Mouse (Mus musculus) kidney, postnatal 10 days (tissue): ENCODE data around the gene Arhgap1.
"Not testable (repeated sequence)": the region's sequence is repeated elsewhere in the genome, so short reads cannot be mapped to it uniquely, and the experiment has no call there.

ENCODE experiments used
- DNase-seq: peaks from one replicate; pipeline ENCODE4 v3.0.0; 2021; ENCODE audit warnings: mixed read lengths

Gene Arhgap1

DNA sequence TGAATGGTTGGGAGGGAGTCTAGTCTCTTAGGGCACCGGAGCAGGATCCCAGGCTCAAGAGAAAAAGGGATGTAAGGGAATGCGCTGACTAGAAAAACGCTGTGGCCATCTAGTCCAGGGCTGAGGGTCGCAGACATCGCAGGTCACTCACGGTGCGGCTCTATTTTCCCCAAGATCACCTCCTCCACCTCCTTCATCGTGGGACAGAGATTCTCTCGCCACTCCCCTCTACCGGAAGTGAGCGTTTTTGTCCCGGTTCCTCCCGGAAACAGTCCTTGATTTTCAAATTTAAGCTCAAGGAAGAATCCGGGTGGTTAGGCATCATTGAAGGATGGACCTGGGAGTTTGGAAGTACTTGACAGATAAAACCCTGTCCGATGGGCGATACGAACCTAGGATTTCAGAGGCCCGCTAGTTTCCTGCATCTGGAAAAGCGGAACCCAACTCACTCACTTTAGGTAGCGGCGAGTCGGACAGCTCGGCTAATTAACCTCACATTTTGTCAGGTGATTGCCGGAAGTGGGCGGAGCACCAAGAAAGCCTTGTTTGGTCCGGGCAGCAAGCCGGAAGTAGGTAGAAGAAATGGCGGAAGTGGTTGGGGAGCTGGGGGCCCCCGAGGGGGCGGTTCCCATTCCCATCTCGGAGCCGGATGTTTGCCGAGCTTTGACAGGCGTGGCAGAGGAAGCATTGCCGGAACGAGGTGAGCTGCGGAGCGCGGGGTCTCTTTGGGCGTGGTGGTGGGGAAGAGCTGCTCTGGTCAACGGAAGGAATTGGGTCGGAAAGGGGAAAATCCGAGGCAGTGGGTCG, at the start of gene Arhgap1, which contains the start of gene Zfp408:
TSS of gene Arhgap1 (plus strand) at position 308 of the 807 bp plus-strand sequence.
TSS of gene Zfp408 (minus strand) at position 239 of the 807 bp plus-strand sequence.
- peak; percentile 98 for DNase-seq

DNA sequence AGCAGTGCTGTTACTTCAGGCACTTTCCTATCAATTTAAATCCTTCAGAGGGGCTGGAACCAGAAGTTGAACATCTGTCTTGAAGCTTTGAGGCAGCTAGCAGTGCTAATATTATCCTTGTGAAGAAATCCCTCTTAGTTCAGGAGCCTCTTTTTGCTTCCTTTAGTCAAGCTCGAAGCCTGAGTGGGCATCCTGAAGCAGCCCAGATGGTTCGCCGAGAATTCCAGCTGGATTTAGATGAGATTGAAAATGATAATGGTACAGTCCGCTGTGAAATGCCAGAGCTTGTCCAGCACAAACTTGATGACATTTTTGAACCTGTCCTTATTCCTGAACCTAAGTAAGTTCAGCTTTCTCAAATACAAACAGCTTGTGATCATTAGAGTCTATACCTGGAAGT, 49.2 kb upstream of the Arhgap1 start:
- no peak for DNase-seq

GRCm38 (mm10) chr2:91602389-91602788, 47.3 kb upstream of the Arhgap1 start:
- no peak for DNase-seq

DNA sequence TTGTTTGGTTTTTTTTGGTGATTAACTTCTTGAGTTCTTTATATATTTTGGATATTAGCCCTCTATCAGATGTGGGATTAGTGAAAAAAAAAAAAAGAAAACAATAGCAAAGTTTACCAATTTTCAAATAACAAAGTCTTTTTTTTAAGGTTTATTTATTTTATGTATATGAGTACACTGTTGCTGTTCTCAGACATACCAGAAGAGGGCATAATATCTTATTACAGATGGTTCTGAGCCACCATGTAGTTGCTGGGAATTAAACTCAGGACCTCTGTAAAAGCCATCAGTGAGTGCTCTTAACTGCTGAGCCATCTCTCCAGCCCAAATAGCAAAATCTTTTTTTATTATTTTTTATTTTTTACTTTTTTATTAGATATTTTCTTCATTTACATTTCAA, 40.3 kb upstream of the Arhgap1 start:
- DNase-seq, result not testable (repeated sequence)

DNA sequence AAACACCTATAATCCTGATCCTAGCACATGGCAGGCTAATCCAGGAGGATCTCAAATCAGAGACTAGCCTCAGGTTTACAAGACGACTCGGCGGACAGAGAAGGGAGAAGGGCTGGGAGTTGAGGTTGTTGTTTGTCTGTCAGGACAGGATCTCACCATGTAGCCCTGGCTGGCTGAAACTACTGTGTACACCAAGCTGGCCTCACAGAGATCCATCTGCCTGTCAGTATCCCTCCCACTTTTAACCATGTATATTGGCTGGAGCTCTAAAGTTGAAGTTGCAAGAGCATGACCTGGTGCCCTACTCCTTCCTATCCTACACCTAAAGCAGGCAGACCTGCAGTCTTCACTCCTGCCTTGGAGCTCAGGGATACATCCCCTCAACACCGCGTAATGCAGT, 27.3 kb upstream of the Arhgap1 start:
- DNase-seq, result no peak

DNA sequence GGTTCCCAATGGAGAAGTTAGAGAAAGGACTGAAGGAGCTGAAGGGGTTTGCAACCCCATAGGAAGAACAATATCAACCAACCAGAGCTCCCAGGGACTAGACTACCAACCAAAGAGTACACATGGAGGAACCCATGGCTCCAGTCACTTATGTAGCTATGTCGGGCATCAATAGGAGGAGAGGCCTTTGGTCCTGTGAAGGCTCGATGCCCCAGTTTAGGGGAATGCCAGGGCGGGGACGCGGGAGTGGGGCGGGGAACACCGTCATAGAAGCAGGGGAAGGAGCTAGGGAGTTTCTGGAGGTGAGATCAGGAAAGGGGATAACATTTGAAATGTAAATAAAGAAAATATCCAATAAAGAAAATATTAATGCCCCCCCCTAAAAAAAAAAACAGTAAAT, 26.3 kb upstream of the Arhgap1 start:
- not testable (repeated sequence) for DNase-seq

- no peak for DNase-seq
These were observed 22.2 kb upstream of the Arhgap1 start for GRCm38 (mm10) chr2:91627486-91627885.

- DNase-seq, result no peak
These were observed 21.5 kb upstream of the Arhgap1 start for GRCm38 (mm10) chr2:91628171-91628570.

DNA sequence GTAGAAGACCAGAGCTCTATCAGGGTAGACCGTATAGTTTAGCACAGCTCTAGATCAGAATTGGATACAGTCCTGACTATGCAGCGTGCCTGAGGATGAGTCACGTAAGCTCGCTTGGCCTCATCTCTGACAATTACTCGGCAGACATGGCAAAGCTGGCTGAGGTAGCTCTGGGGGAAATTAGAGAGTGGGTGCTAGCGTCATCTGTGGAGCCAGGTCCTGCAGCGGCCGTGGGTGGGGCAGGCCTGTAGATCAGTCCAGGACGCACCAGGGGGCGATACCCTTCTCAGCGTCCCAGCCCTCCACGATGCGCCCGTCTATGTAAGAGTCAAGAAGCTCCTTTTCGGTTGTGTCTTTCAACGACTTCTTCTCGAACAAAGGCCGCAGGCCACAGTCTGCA, 20.0 kb upstream of the Arhgap1 start:
- DNase-seq, result no peak

DNA sequence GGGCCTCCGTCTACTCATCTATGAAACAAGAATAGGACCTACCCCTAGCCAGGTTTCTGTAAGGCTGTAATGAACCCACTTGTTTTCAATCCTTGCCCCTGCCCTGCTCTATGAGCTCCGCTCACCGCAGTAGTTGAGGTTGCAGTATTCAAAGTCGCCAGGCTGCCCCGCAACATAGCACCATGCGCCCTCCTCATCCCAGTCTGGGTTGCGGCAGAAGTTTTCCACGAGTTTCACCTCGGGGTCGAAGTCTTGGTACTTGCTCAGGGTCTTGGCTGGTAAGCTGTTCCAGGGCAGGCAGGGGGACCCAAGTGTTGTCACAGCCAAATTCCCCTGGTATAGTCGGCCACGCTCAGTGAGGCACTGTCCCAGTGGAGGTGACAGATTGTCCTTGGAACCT, 19.3 kb upstream of the Arhgap1 start:
- no peak for DNase-seq

DNA sequence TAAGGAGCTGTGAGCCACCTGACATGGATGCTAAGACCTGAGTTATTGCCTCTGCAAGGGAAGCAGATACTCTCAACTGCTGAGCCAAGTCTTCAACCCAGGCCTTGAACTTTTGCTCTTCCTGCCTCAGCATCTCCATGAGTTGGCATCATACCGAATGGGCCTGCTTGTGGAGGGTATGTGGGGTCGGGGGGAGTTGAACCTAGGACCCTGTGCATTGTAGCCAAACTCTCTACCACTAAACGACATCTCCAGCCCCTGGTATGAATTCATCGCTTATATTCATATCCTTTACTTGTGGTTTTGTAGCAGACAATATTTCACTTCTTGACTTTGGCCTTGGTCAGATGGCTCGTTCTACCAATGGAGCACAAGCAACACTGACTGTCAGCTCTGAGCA, 17.8 kb upstream of the Arhgap1 start:
- DNase-seq, result no peak

GRCm38 (mm10) chr2:91632316-91632715, 17.3 kb upstream of the Arhgap1 start:
- no peak for DNase-seq

GRCm38 (mm10) chr2:91633334-91633977, 16.2 kb upstream of the Arhgap1 start:
- no peak for DNase-seq

DNA sequence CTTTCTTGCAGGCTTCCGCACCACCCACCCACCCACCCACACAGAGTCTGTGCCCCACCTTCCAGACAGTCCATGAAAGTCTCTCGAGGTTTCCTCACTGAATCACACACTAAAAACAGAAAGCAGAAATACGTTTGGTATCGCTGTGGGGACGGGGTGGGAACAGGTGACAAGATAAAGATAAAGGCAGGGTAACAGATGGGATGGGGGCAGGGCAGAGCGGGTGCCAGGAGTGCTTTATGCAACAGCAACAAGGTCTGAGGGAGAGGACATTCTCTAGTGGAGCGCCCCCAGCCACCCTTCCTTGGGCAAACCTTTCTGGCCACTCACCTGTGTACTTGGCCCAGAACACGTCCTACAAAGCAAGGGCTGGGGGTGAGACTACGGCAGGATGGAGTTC, 14.8 kb upstream of the Arhgap1 start:
- no peak for DNase-seq

GRCm38 (mm10) chr2:91635486-91635885, 14.2 kb upstream of the Arhgap1 start:
- no peak for DNase-seq

- no peak for DNase-seq
These were observed 13.4 kb upstream of the Arhgap1 start, which contains the start of gene F2 for GRCm38 (mm10) chr2:91636229-91636628. TSS of gene F2 (minus strand) at chr2:91636414.

DNA sequence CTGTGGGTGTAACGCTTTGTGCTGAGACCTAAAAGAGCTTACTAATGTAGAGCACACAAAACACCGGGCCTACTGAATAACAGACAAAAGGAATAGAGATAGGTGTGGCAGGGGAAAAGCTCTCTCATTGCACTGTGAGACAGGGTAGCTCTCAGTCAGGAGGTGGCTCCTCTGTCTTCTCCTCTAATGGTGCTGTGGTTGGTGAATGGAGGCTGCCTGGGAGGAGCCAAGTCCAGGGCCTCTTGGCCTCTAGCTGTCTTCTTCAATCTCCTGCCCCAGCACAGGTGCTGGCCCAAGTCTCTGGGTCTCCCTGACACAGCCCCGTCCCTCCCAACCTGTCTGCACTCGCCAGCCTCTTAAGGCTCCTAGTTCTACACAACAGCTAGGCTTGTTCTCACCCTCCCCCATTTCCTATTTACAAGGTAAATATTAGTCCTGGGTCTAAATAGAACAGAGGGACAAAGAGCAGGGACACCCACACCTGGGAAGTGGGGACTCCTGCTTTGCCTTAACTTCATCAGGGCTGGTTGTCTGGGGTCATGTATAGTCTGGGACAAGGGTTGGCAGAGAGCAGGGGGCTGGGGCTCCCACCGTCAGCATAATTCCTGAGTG, 12.8 kb upstream of the Arhgap1 start:
- DNase-seq, result no peak

DNA sequence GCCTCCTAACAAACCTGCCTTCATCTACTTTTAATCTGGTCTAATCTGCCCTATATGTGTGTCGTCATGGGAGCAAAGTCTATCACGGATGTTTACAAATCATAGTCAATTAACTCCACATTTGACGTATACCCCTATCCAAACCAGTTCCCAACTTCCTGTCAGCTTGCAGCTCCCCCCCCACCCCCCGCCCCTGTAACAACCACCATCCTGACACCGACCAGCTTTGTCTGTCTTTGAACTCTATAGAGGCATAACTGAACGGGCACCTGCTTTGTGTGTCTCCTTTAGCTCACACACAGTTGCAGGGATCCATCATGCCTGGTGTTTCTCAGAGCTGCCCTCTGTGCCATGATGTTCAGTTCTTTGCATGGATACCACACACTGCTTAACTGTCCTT, 10.7 kb upstream of the Arhgap1 start:
- DNase-seq, result no peak

DNA sequence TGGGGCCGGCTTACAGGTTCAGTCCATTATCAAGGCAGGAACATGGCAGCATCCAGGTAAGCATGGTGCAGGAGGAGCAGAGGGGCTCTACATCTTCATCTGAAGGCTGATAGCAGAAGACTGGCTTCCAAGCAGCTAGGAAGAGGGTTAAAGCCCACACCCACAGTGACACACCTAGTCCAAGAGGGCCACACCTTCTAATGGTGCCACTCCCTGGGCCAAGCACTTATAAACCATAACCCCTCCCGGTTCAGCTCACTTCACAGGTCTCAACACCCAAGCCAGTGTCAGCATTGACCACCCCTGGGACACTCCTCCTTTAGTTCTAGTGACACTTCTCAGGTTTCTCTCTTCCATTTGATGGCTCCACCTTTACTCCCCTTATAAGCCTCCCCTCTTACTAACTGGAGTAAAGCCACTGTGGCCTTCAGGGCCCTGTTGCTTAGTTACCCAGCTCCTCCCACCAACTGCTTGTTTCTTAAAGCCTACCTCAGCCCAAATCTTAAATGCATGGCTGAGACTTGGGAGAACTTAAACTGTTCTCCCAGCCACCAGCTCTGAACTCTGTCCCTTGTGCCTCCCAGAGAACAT, 6.7 kb upstream of the Arhgap1 start:
- no peak for DNase-seq

DNA sequence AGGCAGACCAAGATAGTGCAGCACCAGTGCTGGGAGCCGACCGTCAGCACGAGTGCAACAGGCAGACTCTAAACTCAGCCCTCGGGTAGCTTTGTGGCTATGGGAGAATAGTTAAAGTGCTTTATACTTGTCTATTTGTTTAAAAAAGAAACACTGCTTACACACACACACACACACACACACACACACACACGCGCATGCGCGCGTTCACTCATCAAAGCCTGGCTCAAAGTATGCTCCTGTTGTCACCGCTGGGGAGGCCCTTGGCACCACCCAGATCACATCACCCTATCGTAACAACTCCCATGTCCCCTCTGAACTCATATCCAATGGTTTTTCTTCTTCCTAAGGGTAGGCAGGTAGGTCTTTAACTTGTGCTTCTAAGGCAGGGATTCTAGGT, 5.6 kb upstream of the Arhgap1 start:
- DNase-seq, result no peak

- no peak for DNase-seq
These were observed 4.3 kb upstream of the Arhgap1 start for GRCm38 (mm10) chr2:91645354-91645753.

- DNase-seq, result no peak
These were observed 3.8 kb upstream of the Arhgap1 start for GRCm38 (mm10) chr2:91645811-91646210.

DNA sequence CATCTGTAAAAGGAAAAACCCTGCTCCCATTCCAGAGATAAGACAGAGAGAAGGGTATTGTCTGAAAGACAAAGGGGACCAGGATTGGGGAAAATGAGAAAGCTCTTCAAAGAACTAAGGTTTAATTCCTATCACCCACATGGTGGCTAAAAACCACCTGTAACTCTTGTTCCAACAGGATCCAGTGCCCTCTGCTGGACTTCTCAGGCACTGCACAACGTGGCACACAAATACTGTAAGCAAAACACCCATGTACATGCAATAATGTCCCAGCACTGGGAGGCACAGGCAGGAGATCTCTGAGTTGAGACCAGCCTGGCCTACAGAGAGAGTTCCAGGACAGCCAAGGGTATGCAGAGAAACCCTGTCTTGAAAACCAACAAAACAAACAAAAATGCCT, 2.9 kb upstream of the Arhgap1 start:
- peak; percentile 77 for DNase-seq

- peak; percentile 38 for DNase-seq
These were observed 508 bp upstream of the Arhgap1 start for GRCm38 (mm10) chr2:91649152-91649551.
